Mouse (Mus musculus) heart, embryonic 14.5 days (tissue): Measurements from ENCODE around the gene Tex21. TPM values are rescaled to one million over a fixed set of nuclear protein-coding genes. Genes with fewer than 3 reads are reported as not detected.

ENCODE experiments used
- ATAC-seq: fragments of 200-750 bp; cut with Nextera tagmentation; 2 replicates; pipeline ENCODE4 v1.8.0; 2017; ENCODE audit warnings: low read depth, moderate TSS enrichment; ENCODE audit not compliant: insufficient number of reproducible peaks, insufficient read depth, low FRiP score
- H3K27ac ChIP-seq, 2 experiments: fragments of 200-500 bp in 1 of 2; fragments of 300-500 bp in 1 of 2; sonication (generic) in 1 of 2; replicated peaks in 1 of 2; 2 replicates each; pipeline ENCODE4 v1.5.1; 2012 to 2014; ENCODE audit warnings: low read depth in 2 of 2, low read length in 2 of 2, control low read depth in 1 of 2, mild to moderate bottlenecking in 1 of 2, mixed read lengths in 1 of 2; ENCODE audit not compliant: control insufficient read depth in 1 of 2, insufficient read depth in 1 of 2
- H3K27me3 ChIP-seq: fragments of 300-500 bp; sonication (generic); 2 replicates; pipeline ENCODE4 v1.6.1; 2014; ENCODE audit warnings: mild to moderate bottlenecking, low read length, control low read depth; ENCODE audit not compliant: control insufficient read depth, insufficient read depth
- H3K36me3 ChIP-seq: fragments of 300-500 bp; sonication (generic); 2 replicates; pipeline ENCODE4 v1.6.1; 2014; ENCODE audit warnings: mild to moderate bottlenecking, control low read depth, low read length, mixed read lengths; ENCODE audit not compliant: control insufficient read depth, insufficient read depth
- H3K4me1 ChIP-seq, 2 experiments: fragments of 200-500 bp in 1 of 2; fragments of 300-500 bp in 1 of 2; sonication (generic) in 1 of 2; 2 replicates each; pipeline ENCODE4 v1.6.1; 2012 to 2014; ENCODE audit warnings: low read length in 2 of 2, control low read depth in 1 of 2, mixed read lengths in 1 of 2; ENCODE audit not compliant: control insufficient read depth in 2 of 2, insufficient read depth in 2 of 2
- H3K4me2 ChIP-seq: fragments of 300-500 bp; sonication (generic); 2 replicates; pipeline ENCODE4 v1.6.1; 2014; ENCODE audit warnings: mild to moderate bottlenecking, low read length
- H3K4me3 ChIP-seq, 2 experiments: fragments of 200-500 bp in 1 of 2; fragments of 300-500 bp in 1 of 2; sonication (generic) in 1 of 2; 2 replicates each; pipeline ENCODE4 v1.5.1; 2012 to 2014; ENCODE audit warnings: low read length in 2 of 2, mild to moderate bottlenecking in 2 of 2, control low read depth in 1 of 2, low read depth in 1 of 2, moderate library complexity in 1 of 2; ENCODE audit not compliant: control insufficient read depth in 1 of 2, insufficient read depth in 1 of 2
- H3K9ac ChIP-seq: fragments of 300-500 bp; sonication (generic); 2 replicates; pipeline ENCODE4 v1.6.1; 2014; ENCODE audit warnings: mild to moderate bottlenecking, low read length
- H3K9me3 ChIP-seq: fragments of 300-500 bp; sonication (generic); 2 replicates; pipeline ENCODE4 v1.6.1; 2016; ENCODE audit warnings: low read length, control low read depth; ENCODE audit not compliant: control insufficient read depth
- WGBS: fragments of 180-500 bp; shearing (Covaris S2); extraction: QIAGEN DNeasy Blood & Tissue Kit; methylation state at CpG from one replicate; pipeline ENCODE4 v1.1.7; 2014; 5-methylcytosine and 5-hydroxymethylcytosine counted together
- polyA plus RNA-seq: library from polyadenylated mRNA; unstranded; fragments of >200 nt; fragmentation: Nextera tagmentation; extraction: Ambion mirVana; gene quantifications from 2 replicates; pipeline ENCODE4 v1.2.1, GENCODE M21; 2014

The Tex21 gene
- polyA plus RNA-seq, 1 experiment from 2014 or later = 0.22 TPM

GRCm38 (mm10) chr12:76282132-76282531 is 35.6 kb upstream of the Tex21 start:
- peaks cover 8 to 14% of the 10 kb centered on the region in 2 experiments for H3K4me1 ChIP-seq
- no peaks in the 10 kb centered on the region for H3K9me3 ChIP-seq
- no peaks in the 10 kb centered on the region for H3K27me3 ChIP-seq
- H3K27ac ChIP-seq = no peak overlapping the region
- WGBS = 9% methylated on average over 4 of the region's 4 CpGs
- no peak overlapping the region for H3K9ac ChIP-seq
- H3K4me2 ChIP-seq = no peak overlapping the region
- peaks cover 61% of the 10 kb centered on the region for H3K36me3 ChIP-seq
- ATAC-seq = no peak
- no peak overlapping the region for H3K4me3 ChIP-seq

- Histone ChIP-seq H3K9ac (no peak overlapping the region), H3K4me3 (no peak overlapping the region), H3K27me3 (no peaks in the 10 kb centered on the region), H3K36me3 (peaks cover 61% of the 10 kb centered on the region), H3K4me1 (peaks cover 8 to 14% of the 10 kb centered on the region in 2 experiments), H3K27ac (no peak overlapping the region), H3K4me2 (no peak overlapping the region), H3K9me3 (no peaks in the 10 kb centered on the region)
- WGBS = 83% methylated on average over 2 of the region's 2 CpGs
- no peak for ATAC-seq
These were observed 34.6 kb upstream of the Tex21 start for GRCm38 (mm10) chr12:76281111-76281660.

- Histone ChIP-seq H3K9me3 (no peaks in the 10 kb centered on the region), H3K4me3 (no peak overlapping the region), H3K9ac (no peak overlapping the region), H3K4me2 (no peak overlapping the region), H3K36me3 (peaks cover 60% of the 10 kb centered on the region), H3K27me3 (no peaks in the 10 kb centered on the region), H3K27ac (no peak overlapping the region), H3K4me1 (peaks cover 8 to 14% of the 10 kb centered on the region in 2 experiments)
- WGBS = 79% methylated on average over 9 of the region's 9 CpGs
- no peak for ATAC-seq
These were observed 34.0 kb upstream of the Tex21 start for GRCm38 (mm10) chr12:76280556-76280955.

GRCm38 (mm10) chr12:76278209-76278608 is 31.7 kb upstream of the Tex21 start:
- Histone ChIP-seq H3K4me2 (no peak overlapping the region), H3K9me3 (no peaks in the 10 kb centered on the region), H3K27me3 (no peaks in the 10 kb centered on the region), H3K36me3 (peaks cover 41% of the 10 kb centered on the region), H3K4me1 (peaks cover 8 to 14% of the 10 kb centered on the region in 2 experiments), H3K4me3 (no peak overlapping the region), H3K9ac (no peak overlapping the region), H3K27ac (no peak overlapping the region)
- no peak for ATAC-seq
- 74% methylated on average over 6 of the region's 6 CpGs for WGBS

- 90% methylated on average over 10 of the region's 10 CpGs for WGBS
- ATAC-seq = no peak
These were observed 26.3 kb upstream of the Tex21 start for GRCm38 (mm10) chr12:76272610-76273524.

GRCm38 (mm10) chr12:76271516-76271915 is 25.0 kb upstream of the Tex21 start:
- ATAC-seq = no peak
- no peak overlapping the region for H3K27ac ChIP-seq
- H3K4me1 ChIP-seq = no peaks in the 10 kb centered on the region
- no peak overlapping the region for H3K4me2 ChIP-seq
- 85% methylated on average over 6 of the region's 6 CpGs for WGBS
- H3K27me3 ChIP-seq = no peaks in the 10 kb centered on the region
- H3K9ac ChIP-seq = no peak overlapping the region
- H3K9me3 ChIP-seq = no peaks in the 10 kb centered on the region
- no peak overlapping the region for H3K4me3 ChIP-seq
- H3K36me3 ChIP-seq = peaks cover 22% of the 10 kb centered on the region

More at GRCm38 (mm10) chr12:76272610-76273524, 26.3 kb upstream of the Tex21 start:
- Histone ChIP-seq H3K9ac (no peak overlapping the region), H3K4me3 (no peak overlapping the region), H3K27me3 (no peaks in the 10 kb centered on the region), H3K36me3 (peaks cover 22% of the 10 kb centered on the region), H3K4me1 (no peaks in the 10 kb centered on the region), H3K9me3 (no peaks in the 10 kb centered on the region), H3K27ac (no peak overlapping the region), H3K4me2 (no peak overlapping the region)

GRCm38 (mm10) chr12:76269196-76269595 is 22.6 kb upstream of the Tex21 start:
- H3K4me2 ChIP-seq = no peak overlapping the region
- no peak for ATAC-seq
- no peak overlapping the region for H3K4me3 ChIP-seq
- H3K9ac ChIP-seq = no peak overlapping the region
- H3K27ac ChIP-seq = no peak overlapping the region
- 51% methylated on average over 7 of the region's 7 CpGs for WGBS
- peaks cover 0 to 2% of the 10 kb centered on the region in 2 experiments; a peak in 2 of 4 replicates for H3K4me1 ChIP-seq
- H3K27me3 ChIP-seq = no peaks in the 10 kb centered on the region
- peaks cover 16% of the 10 kb centered on the region for H3K36me3 ChIP-seq
- no peaks in the 10 kb centered on the region for H3K9me3 ChIP-seq
